Mouse (Mus musculus): ENCODE results near the gene Pkd2. TPM values are rescaled to one million over a fixed set of nuclear protein-coding genes. Genes with fewer than 3 reads are reported as not detected.
A peak's percentile ranks its signal among the peaks of the same experiment; 100 is the strongest.
"Not testable (repeated sequence)": the region's sequence is repeated elsewhere in the genome, so short reads cannot be mapped to it uniquely, and the experiment has no call there.

Pkd2 gene
- polyA plus RNA-seq, 1 experiment from 2014 or later: 11.0 TPM

GRCm38 (mm10) chr5:104442850-104443249, 16.4 kb upstream of the Pkd2 start:
- Histone ChIP-seq H3K27ac (ENCODE audit: low read length) (no peak overlapping the region), H3K9me3 (ENCODE audit: low read length) (no peaks in the 10 kb centered on the region), H3K36me3 (ENCODE audit: insufficient read depth, low read length) (no peaks in the 10 kb centered on the region), H3K4me1 (ENCODE audit: insufficient read depth, low read depth, low read length) (no peaks in the 10 kb centered on the region), H3K9ac (replicated peaks; ENCODE audit: low read depth) (no peak overlapping the region), H3K4me2 (replicated peaks; ENCODE audit: low read depth, low read length) (no peak overlapping the region), H3K27me3 (replicated peaks; ENCODE audit: insufficient read depth, low read length) (no peaks in the 10 kb centered on the region), H3K4me3 (ENCODE audit: low read depth, low read length) (no peak overlapping the region)
- TF ChIP-seq CTCF (IDR thresholded peaks at IDR 0.05) (no peak), EP300 (IDR thresholded peaks at IDR 0.05) (no peak)
- no peak for ATAC-seq
- DNase-seq (ENCODE audit: low spot score): no peak
- 43% methylated on average over 1 of the region's 1 CpGs for WGBS

GRCm38 (mm10) chr5:104446156-104446555, 13.1 kb upstream of the Pkd2 start:
- ATAC-seq: peak; percentile 59
- Histone ChIP-seq H3K9me3 (ENCODE audit: low read length) (no peaks in the 10 kb centered on the region), H3K27ac (ENCODE audit: low read length) (no peak overlapping the region), H3K4me1 (ENCODE audit: insufficient read depth, low read depth, low read length) (no peaks in the 10 kb centered on the region), H3K9ac (replicated peaks; ENCODE audit: low read depth) (no peak overlapping the region), H3K4me2 (replicated peaks; ENCODE audit: low read depth, low read length) (no peak overlapping the region), H3K27me3 (replicated peaks; ENCODE audit: insufficient read depth, low read length) (no peaks in the 10 kb centered on the region), H3K36me3 (ENCODE audit: insufficient read depth, low read length) (no peaks in the 10 kb centered on the region), H3K4me3 (ENCODE audit: low read depth, low read length) (no peak overlapping the region)
- peak; percentile 77 for DNase-seq (ENCODE audit: low spot score)
- 9% methylated on average over 3 of the region's 3 CpGs for whole genome bisulfite sequencing
- TF ChIP-seq CTCF (IDR thresholded peaks at IDR 0.05) (peak; percentile 93), EP300 (IDR thresholded peaks at IDR 0.05) (no peak)

GRCm38 (mm10) chr5:104448346-104448745, 10.9 kb upstream of the Pkd2 start:
- not testable (repeated sequence) for H3K4me2 ChIP-seq (replicated peaks; ENCODE audit: low read depth, low read length); ATAC-seq
- 27% methylated on average over 6 of the region's 6 CpGs for WGBS

GRCm38 (mm10) chr5:104449491-104449890, 9.8 kb upstream of the Pkd2 start:
- Histone ChIP-seq H3K4me2 (replicated peaks; ENCODE audit: low read depth, low read length) (no peak overlapping the region), H3K9ac (replicated peaks; ENCODE audit: low read depth) (no peak overlapping the region), H3K9me3 (ENCODE audit: low read length) (no peaks in the 10 kb centered on the region), H3K4me1 (ENCODE audit: insufficient read depth, low read depth, low read length) (no peaks in the 10 kb centered on the region), H3K36me3 (ENCODE audit: insufficient read depth, low read length) (no peaks in the 10 kb centered on the region), H3K27me3 (replicated peaks; ENCODE audit: insufficient read depth, low read length) (no peaks in the 10 kb centered on the region), H3K4me3 (ENCODE audit: low read depth, low read length) (no peak overlapping the region), H3K27ac (ENCODE audit: low read length) (no peak overlapping the region)
- DNase-seq (ENCODE audit: low spot score): no peak
- 50% methylated on average over 3 of the region's 3 CpGs for WGBS
- no peak for ATAC-seq
- TF ChIP-seq EP300 (IDR thresholded peaks at IDR 0.05) (no peak), CTCF (IDR thresholded peaks at IDR 0.05) (no peak)

More at GRCm38 (mm10) chr5:104448346-104448745, 10.9 kb upstream of the Pkd2 start:
- H3K9me3 ChIP-seq (ENCODE audit: low read length); H3K27me3 ChIP-seq (replicated peaks; ENCODE audit: insufficient read depth, low read length); H3K9ac ChIP-seq (replicated peaks; ENCODE audit: low read depth); H3K27ac ChIP-seq (ENCODE audit: low read length); DNase-seq (ENCODE audit: low spot score); H3K4me3 ChIP-seq (ENCODE audit: low read depth, low read length); H3K36me3 ChIP-seq (ENCODE audit: insufficient read depth, low read length); H3K4me1 ChIP-seq (ENCODE audit: insufficient read depth, low read depth, low read length): not testable (repeated sequence)

GRCm38 (mm10) chr5:104453075-104453474, 6.2 kb upstream of the Pkd2 start:
- no peak overlapping the region for H3K9ac ChIP-seq (replicated peaks; ENCODE audit: low read depth)
- H3K4me2 ChIP-seq (replicated peaks; ENCODE audit: low read depth, low read length): no peak overlapping the region
- no peaks in the 10 kb centered on the region for H3K4me1 ChIP-seq (ENCODE audit: insufficient read depth, low read depth, low read length)
- 27% methylated on average over 1 of the region's 1 CpGs for WGBS
- H3K27ac ChIP-seq (ENCODE audit: low read length): no peak overlapping the region
- no peak for ATAC-seq
- no peaks in the 10 kb centered on the region for H3K9me3 ChIP-seq (ENCODE audit: low read length)
- no peak for DNase-seq (ENCODE audit: low spot score)
- TF ChIP-seq CTCF (IDR thresholded peaks at IDR 0.05) (no peak), EP300 (IDR thresholded peaks at IDR 0.05) (no peak)
- H3K27me3 ChIP-seq (replicated peaks; ENCODE audit: insufficient read depth, low read length): no peaks in the 10 kb centered on the region
- H3K36me3 ChIP-seq (ENCODE audit: insufficient read depth, low read length): no peaks in the 10 kb centered on the region
- H3K4me3 ChIP-seq (ENCODE audit: low read depth, low read length): no peak overlapping the region

- Histone ChIP-seq H3K27ac (ENCODE audit: low read length) (no peak overlapping the region), H3K4me3 (ENCODE audit: low read depth, low read length) (no peak overlapping the region), H3K4me2 (replicated peaks; ENCODE audit: low read depth, low read length) (no peak overlapping the region), H3K36me3 (ENCODE audit: insufficient read depth, low read length) (no peaks in the 10 kb centered on the region), H3K9ac (replicated peaks; ENCODE audit: low read depth) (no peak overlapping the region), H3K4me1 (ENCODE audit: insufficient read depth, low read depth, low read length) (no peaks in the 10 kb centered on the region), H3K9me3 (ENCODE audit: low read length) (no peaks in the 10 kb centered on the region), H3K27me3 (replicated peaks; ENCODE audit: insufficient read depth, low read length) (no peaks in the 10 kb centered on the region)
- DNase-seq (ENCODE audit: low spot score) (no peak), ATAC-seq (no peak)
- TF ChIP-seq CTCF (IDR thresholded peaks at IDR 0.05) (no peak), EP300 (IDR thresholded peaks at IDR 0.05) (no peak)
- 90% methylated on average over 6 of the region's 6 CpGs for WGBS
Observed at GRCm38 (mm10) chr5:104454564-104454963, 4.7 kb upstream of the Pkd2 start.

Measured in lung, postnatal 0 days (tissue).